Mouse (Mus musculus) thymus, adult 2 months (tissue): ENCODE data around the gene Astn1. TPM values are rescaled to one million over a fixed set of nuclear protein-coding genes. Genes with fewer than 3 reads are reported as not detected.

Experiments
- DNase-seq: peaks from one replicate; pipeline ENCODE4 v3.0.0; 2021
- H3K27ac ChIP-seq: fragments of 200-500 bp; 2 replicates; pipeline ENCODE4 v1.5.1; 2012; ENCODE audit warnings: low read length, control low read depth; ENCODE audit not compliant: control insufficient read depth, insufficient read depth
- H3K27me3 ChIP-seq: fragments of 200-500 bp; 2 replicates; pipeline ENCODE4 v1.6.1; 2012; ENCODE audit warnings: mild to moderate bottlenecking, low read length, moderate library complexity, mixed read lengths; ENCODE audit not compliant: control insufficient read depth, insufficient read depth
- H3K36me3 ChIP-seq: fragments of 200-500 bp; 2 replicates; pipeline ENCODE4 v1.6.1; 2012; ENCODE audit warnings: mild to moderate bottlenecking, low read length, moderate library complexity; ENCODE audit not compliant: control insufficient read depth, insufficient read depth
- H3K4me1 ChIP-seq: fragments of 200-500 bp; replicated peaks from 2 replicates; pipeline ENCODE4 v1.6.1; 2012; ENCODE audit warnings: low read length; ENCODE audit not compliant: control insufficient read depth, insufficient read depth
- H3K4me3 ChIP-seq: fragments of 200-500 bp; 2 replicates; pipeline ENCODE4 v1.5.1; 2012; ENCODE audit warnings: mild to moderate bottlenecking, low read length, control low read depth, moderate library complexity; ENCODE audit not compliant: control insufficient read depth, insufficient read depth
- CTCF ChIP-seq: fragments of 200-500 bp; IDR thresholded peaks from 2 replicates; pipeline ENCODE4 v1.5.1; 2012; ENCODE audit warnings: mild to moderate bottlenecking, control low read depth, low read length, moderate library complexity, borderline replicate concordance; ENCODE audit not compliant: control insufficient read depth, poor library complexity, insufficient read depth; ENCODE audit errors: extremely low read depth
- POLR2A ChIP-seq: fragments of 200-500 bp; IDR thresholded peaks from 2 replicates; pipeline ENCODE4 v1.6.1; 2012; ENCODE audit warnings: mild to moderate bottlenecking, low read length, control low read depth, moderate library complexity; ENCODE audit not compliant: control insufficient read depth, poor library complexity, insufficient read depth; ENCODE audit errors: extremely low read depth
- whole genome bisulfite sequencing: fragments of 180-500 bp; shearing (Covaris S2); methylation state at CpG from one replicate; pipeline ENCODE4 v1.1.7; 2018; 5-methylcytosine and 5-hydroxymethylcytosine counted together
- polyA plus RNA-seq: library from polyadenylated mRNA; depleted of rRNA; stranded (reverse); fragments of >200 nt; gene quantifications from 2 replicates; pipeline ENCODE4 v1.2.3, GENCODE M21; 2012

Astn1 gene
- polyA plus RNA-seq, 1 experiment = 0.19 TPM

DNA sequence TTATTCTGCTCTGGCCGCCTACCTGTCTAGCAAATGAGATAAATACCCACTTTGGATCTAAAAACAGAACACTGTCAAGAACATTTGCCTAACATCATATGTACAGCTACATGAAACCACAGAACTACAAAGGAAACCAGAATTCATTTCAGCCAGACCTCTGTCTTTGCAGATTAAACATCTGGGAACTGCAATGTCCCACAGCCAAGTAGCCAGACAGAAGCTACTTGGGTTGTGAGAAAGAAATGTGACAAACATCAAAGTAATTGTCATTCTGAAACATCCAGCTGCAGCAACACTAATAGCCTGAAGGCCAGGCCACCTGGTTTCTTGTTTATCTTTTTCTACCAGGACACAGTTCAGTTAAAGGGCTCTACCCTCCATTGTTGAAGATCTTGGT, 245.1 kb downstream of the Astn1 start:
- no peaks in the 10 kb centered on the region for H3K4me1 ChIP-seq
- no peak overlapping the region for H3K4me3 ChIP-seq
- no peak for TF ChIP-seq CTCF
- TF ChIP-seq POLR2A = no peak
- 93% methylated on average over 1 of the region's 1 CpGs for WGBS
- H3K36me3 ChIP-seq = no peaks in the 10 kb centered on the region
- no peak overlapping the region for H3K27ac ChIP-seq
- H3K27me3 ChIP-seq = no peaks in the 10 kb centered on the region
- no peak for DNase-seq

DNA sequence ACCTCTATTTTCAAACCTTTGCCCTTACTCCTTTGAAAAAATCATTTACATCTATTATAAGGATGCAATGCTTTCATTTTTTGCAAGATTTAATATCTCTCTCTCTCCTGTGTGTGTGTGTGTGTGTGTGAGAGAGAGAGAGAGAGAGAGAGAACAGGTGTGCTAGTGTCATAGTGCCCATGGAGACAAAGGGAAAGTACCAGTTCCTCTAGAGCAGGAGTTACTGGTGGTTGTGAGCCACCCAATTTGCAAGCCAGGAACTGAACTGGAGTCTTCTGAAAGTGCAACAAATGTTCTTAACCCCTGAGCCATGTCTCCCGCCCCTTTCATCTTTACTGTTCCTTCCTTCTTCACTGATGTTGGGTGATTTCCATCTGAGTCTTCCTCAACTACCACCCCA, 253.1 kb downstream of the Astn1 start:
- no peaks in the 10 kb centered on the region for H3K36me3 ChIP-seq
- no peak overlapping the region for H3K4me3 ChIP-seq
- DNase-seq = no peak
- no peaks in the 10 kb centered on the region for H3K27me3 ChIP-seq
- WGBS = 92% methylated on average over 1 of the region's 1 CpGs
- H3K4me1 ChIP-seq = no peaks in the 10 kb centered on the region
- TF ChIP-seq CTCF (no peak), POLR2A (no peak)
- H3K27ac ChIP-seq = no peak overlapping the region

DNA sequence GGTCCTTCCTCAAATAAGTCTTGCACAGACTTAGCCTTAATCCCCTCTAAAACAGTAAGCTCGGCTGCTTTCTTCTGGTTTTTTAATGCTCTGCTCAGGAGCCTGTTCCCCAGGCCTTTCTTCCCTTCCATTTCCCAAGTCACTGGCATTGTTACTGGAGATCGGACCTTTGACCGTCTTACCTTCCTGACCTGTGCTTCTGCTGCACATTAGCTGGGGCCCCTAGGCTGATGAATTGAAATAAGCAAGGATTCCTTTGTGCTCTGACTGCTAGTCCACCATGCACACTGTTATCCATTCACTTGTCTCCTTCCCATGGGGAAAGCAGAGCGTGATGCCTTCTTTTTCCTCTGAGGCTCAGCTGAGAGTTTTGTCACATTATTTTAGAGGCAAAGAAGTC, 255.9 kb downstream of the Astn1 start:
- no peaks in the 10 kb centered on the region for H3K36me3 ChIP-seq
- WGBS = 89% methylated on average over 4 of the region's 4 CpGs
- H3K27me3 ChIP-seq = no peaks in the 10 kb centered on the region
- no peak for TF ChIP-seq CTCF
- TF ChIP-seq POLR2A = no peak
- H3K4me3 ChIP-seq = no peak overlapping the region
- no peak overlapping the region for H3K27ac ChIP-seq
- DNase-seq = no peak
- H3K4me1 ChIP-seq = no peaks in the 10 kb centered on the region

DNA sequence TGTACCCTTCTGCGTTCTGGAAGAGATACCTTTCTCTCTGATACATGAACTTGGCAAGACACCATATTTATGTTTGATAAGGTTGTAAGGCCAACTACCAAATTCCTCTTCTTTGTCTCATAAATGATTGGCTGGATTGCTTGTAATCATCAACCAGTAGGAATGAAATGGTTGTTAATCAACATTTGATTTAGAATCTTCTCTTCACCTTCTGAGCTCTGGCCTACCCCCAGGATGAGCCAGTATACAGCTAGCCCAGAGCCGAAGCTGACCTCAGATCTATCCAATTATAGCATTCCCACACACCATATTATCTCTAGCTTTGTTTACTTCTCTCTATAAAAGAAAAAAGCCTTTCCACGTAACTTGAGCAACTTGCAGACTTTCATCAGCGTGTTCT, 270.9 kb downstream of the Astn1 start:
- H3K27me3 ChIP-seq = no peaks in the 10 kb centered on the region
- no peak overlapping the region for H3K4me3 ChIP-seq
- no peaks in the 10 kb centered on the region for H3K4me1 ChIP-seq
- WGBS = 90% methylated on average over 4 of the region's 4 CpGs
- DNase-seq = no peak
- TF ChIP-seq POLR2A = no peak
- TF ChIP-seq CTCF = no peak
- no peaks in the 10 kb centered on the region for H3K36me3 ChIP-seq
- no peak overlapping the region for H3K27ac ChIP-seq

DNA sequence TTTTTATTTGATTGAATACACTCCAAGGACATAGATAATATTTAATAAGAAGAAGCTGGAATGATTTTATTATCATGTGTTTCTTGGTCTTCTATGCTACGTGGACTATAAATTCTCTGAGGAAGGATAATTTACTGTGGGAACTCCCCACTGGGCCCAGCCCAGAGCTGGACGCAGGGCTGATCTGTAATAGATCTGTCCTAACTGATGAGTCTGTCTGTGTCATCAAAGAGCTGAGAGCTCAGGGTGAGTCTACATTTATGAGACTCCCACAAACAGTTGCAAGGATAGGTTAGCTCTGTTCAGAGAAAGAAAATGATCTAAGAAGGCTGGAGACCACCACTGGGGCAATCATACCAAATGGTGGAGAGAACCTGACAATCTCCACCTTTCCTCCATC, 271.4 kb downstream of the Astn1 start:
- H3K36me3 ChIP-seq = no peaks in the 10 kb centered on the region
- no peaks in the 10 kb centered on the region for H3K4me1 ChIP-seq
- H3K27ac ChIP-seq = no peak overlapping the region
- TF ChIP-seq CTCF (no peak), POLR2A (no peak)
- DNase-seq = no peak
- H3K27me3 ChIP-seq = no peaks in the 10 kb centered on the region
- H3K4me3 ChIP-seq = no peak overlapping the region
- 89% methylated on average over 2 of the region's 2 CpGs for WGBS

DNA sequence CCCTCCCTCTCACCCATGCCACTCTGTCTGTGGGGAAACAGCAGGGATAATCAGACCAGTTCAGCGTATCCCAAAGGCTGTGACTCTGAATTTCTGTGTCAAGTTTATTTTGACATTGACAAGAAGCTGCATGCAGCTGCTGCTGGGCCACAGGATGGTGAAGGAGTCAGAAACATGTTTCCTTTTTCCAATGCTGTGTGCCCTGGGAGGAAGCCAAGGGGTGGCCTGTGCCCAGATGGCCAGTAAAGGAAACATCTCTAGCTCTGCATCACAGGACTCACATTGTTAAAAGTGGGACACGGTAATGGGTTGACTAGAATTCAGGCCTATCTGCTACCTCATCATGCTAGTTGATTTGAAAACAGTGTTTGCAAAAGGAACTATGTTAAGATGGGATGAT, 279.2 kb downstream of the Astn1 start:
- Histone ChIP-seq H3K4me1 (no peaks in the 10 kb centered on the region), H3K27me3 (no peaks in the 10 kb centered on the region), H3K4me3 (no peak overlapping the region), H3K36me3 (no peaks in the 10 kb centered on the region), H3K27ac (no peak overlapping the region)
- WGBS = 91% methylated on average over 2 of the region's 2 CpGs
- TF ChIP-seq CTCF = no peak
- TF ChIP-seq POLR2A = no peak
- DNase-seq = no peak

DNA sequence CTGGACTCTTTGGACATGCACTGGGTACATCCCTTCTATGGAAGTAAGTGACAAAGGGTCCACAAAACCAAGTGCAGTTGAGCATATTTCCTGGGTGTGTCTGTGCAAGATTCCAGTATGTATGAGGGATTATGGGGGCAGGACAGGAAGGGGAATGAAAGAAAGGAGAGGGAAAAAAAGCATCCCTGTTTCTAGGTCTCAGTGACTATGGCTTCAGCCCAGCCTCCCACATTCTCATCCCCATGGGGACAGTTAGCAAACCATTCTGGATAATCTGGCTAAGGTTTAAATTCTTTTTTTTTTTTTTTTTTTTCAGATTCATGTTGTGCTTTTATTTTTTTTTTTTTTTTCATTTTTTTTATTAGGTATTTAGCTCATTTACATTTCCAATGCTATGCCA, 280.2 kb downstream of the Astn1 start:
- Histone ChIP-seq H3K27me3 (no peaks in the 10 kb centered on the region), H3K27ac (no peak overlapping the region), H3K4me1 (no peaks in the 10 kb centered on the region), H3K36me3 (no peaks in the 10 kb centered on the region), H3K4me3 (no peak overlapping the region)
- DNase-seq = no peak
- TF ChIP-seq POLR2A = no peak
- no peak for TF ChIP-seq CTCF
